Mouse (Mus musculus) midbrain, embryonic 12.5 days (tissue): ENCODE measurements around the gene Zfp653. TPM values are rescaled to one million over a fixed set of nuclear protein-coding genes. Genes with fewer than 3 reads are reported as not detected.

Experiments
- ATAC-seq: fragments of 200-750 bp; cut with Nextera tagmentation; 2 replicates; pipeline ENCODE4 v1.8.0; 2017; ENCODE audit warnings: low read depth, moderate TSS enrichment, moderate library complexity; ENCODE audit not compliant: low FRiP score
- H3K27ac ChIP-seq: fragments of 300-500 bp; sonication (generic); replicated peaks from 2 replicates; pipeline ENCODE4 v1.5.1; 2016; ENCODE audit warnings: mild to moderate bottlenecking
- H3K27me3 ChIP-seq: fragments of 300-500 bp; sonication (generic); 2 replicates; pipeline ENCODE4 v1.6.1; 2016; ENCODE audit warnings: mild to moderate bottlenecking
- H3K36me3 ChIP-seq: fragments of 300-500 bp; sonication (generic); 2 replicates; pipeline ENCODE4 v1.6.1; 2016
- H3K4me1 ChIP-seq: fragments of 300-500 bp; sonication (generic); 2 replicates; pipeline ENCODE4 v1.6.1; 2016
- H3K4me2 ChIP-seq: fragments of 300-500 bp; sonication (generic); replicated peaks from 2 replicates; pipeline ENCODE4 v1.6.1; 2016; ENCODE audit warnings: mild to moderate bottlenecking, moderate library complexity
- H3K4me3 ChIP-seq: fragments of 300-500 bp; sonication (generic); 2 replicates; pipeline ENCODE4 v1.5.1; 2016; ENCODE audit warnings: mild to moderate bottlenecking
- H3K9ac ChIP-seq: fragments of 300-500 bp; sonication (generic); replicated peaks from 2 replicates; pipeline ENCODE4 v1.6.1; 2016; ENCODE audit warnings: mild to moderate bottlenecking, moderate library complexity
- H3K9me3 ChIP-seq: fragments of 300-500 bp; sonication (generic); 2 replicates; pipeline ENCODE4 v1.6.1; 2016; ENCODE audit warnings: mild to moderate bottlenecking
- WGBS: fragments of 180-500 bp; shearing (Covaris S2); methylation state at CpG from one replicate; pipeline ENCODE4 v1.1.7; 2016; 5-methylcytosine and 5-hydroxymethylcytosine counted together
- polyA plus RNA-seq: library from polyadenylated mRNA; unstranded; fragments of >200 nt; fragmentation: Nextera tagmentation; extraction: Ambion mirVana; gene quantifications from 2 replicates; pipeline ENCODE4 v1.2.1, GENCODE M21; 2016

The Zfp653 gene
- polyA plus RNA-seq, 1 experiment from 2014 or later, result 21.2 TPM

DNA sequence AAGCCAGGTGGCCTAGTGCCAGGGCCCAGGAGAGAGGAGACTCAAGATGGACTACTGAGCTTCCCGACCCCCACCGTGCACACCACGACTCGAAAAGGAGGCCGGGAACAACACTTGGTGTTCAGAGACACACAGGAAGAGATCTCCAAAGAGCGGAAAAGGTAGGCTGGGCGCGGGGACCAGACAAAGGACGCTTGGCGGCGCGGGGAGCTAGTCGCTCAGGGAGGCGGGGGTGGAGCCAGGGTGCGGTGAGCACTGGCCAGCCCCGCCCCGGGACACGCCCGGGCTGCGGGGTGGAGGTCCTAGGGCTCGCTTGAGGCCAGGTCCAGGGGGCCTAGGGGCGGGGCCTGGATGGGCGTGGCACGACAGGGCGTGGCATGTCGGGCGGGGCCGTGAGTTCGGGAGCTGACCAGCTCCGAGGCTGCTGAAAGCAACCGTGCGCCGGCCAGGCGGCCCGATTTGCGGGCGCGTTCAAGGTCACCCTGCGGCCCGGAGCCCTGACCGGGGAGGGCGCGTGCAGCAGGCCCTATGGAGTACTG lies 20.8 kb downstream of the Zfp653 start:
- ATAC-seq, result peak; percentile 65
- H3K27me3 ChIP-seq, result peaks cover 36% of the 10 kb centered on the region
- H3K4me1 ChIP-seq, result peaks cover 52% of the 10 kb centered on the region
- peak overlapping the region; percentile 95 for H3K4me3 ChIP-seq
- peak overlapping the region; percentile 96 for H3K9ac ChIP-seq
- no peaks in the 10 kb centered on the region for H3K9me3 ChIP-seq
- WGBS, result under 1% methylated on average over 34 of the region's 43 CpGs
- 0 out of 2 replicates have a peak, but pooled peaks cover 3% of the 10 kb centered on the region for H3K36me3 ChIP-seq
- peak overlapping the region; percentile 73 for H3K4me2 ChIP-seq
- peak overlapping the region; percentile 93 for H3K27ac ChIP-seq

- peak overlapping the region; percentile 95 for H3K4me3 ChIP-seq
- no peaks in the 10 kb centered on the region for H3K9me3 ChIP-seq
- H3K27ac ChIP-seq, result peak overlapping the region; percentile 93
- H3K27me3 ChIP-seq, result peaks cover 32% of the 10 kb centered on the region
- peak overlapping the region; percentile 96 for H3K9ac ChIP-seq
- ATAC-seq, result no peak
- 0 out of 2 replicates have a peak, but pooled peaks cover 3% of the 10 kb centered on the region for H3K36me3 ChIP-seq
- H3K4me2 ChIP-seq, result peak overlapping the region; percentile 73
- peaks cover 47% of the 10 kb centered on the region for H3K4me1 ChIP-seq
- 19% methylated on average over 4 of the region's 4 CpGs for WGBS
Measured at GRCm38 (mm10) chr9:22049721-22050270, 21.4 kb downstream of the Zfp653 start.

DNA sequence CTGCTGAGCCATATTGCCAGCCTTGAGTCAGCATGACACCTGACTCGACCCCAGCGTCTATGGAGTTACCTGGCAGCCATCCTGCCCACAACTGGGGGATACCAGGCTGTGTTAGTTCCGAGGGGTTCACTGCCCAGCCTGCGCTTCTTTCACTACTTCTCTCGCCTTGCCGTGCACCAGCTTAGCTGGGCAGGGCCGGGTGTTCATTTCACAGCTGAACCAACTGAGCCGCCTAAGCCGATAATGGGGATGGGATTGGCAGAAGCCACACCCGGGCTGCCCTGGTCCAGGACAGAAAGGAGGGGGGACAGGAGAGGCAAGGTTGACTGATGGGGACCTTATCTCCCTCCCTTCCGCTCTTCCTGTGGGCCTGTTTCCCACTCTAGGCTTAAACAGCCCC lies 21.9 kb downstream of the Zfp653 start:
- Histone ChIP-seq H3K4me3 (peak overlapping the region; percentile 95), H3K27ac (peak overlapping the region; percentile 93), H3K27me3 (peaks cover 27% of the 10 kb centered on the region), H3K9me3 (no peaks in the 10 kb centered on the region), H3K36me3 (0 out of 2 replicates have a peak, but pooled peaks cover 3% of the 10 kb centered on the region), H3K4me1 (peaks cover 42% of the 10 kb centered on the region), H3K9ac (peak overlapping the region; percentile 96), H3K4me2 (peak overlapping the region; percentile 73)
- WGBS, result 65% methylated on average over 10 of the region's 11 CpGs
- ATAC-seq, result no peak

GRCm38 (mm10) chr9:22047329-22047728 lies 23.8 kb downstream of the Zfp653 start:
- H3K9me3 ChIP-seq, result no peaks in the 10 kb centered on the region
- peak overlapping the region; percentile 73; the same call in 1 of the 2 replicates for H3K4me2 ChIP-seq
- H3K9ac ChIP-seq, result no peak overlapping the region; the same call in 1 of the 2 replicates
- 0 out of 2 replicates have a peak, but pooled peaks cover 3% of the 10 kb centered on the region for H3K36me3 ChIP-seq
- WGBS, result 64% methylated on average over 9 of the region's 9 CpGs
- no peak for ATAC-seq
- H3K4me3 ChIP-seq, result no peak overlapping the region
- no peak overlapping the region for H3K27ac ChIP-seq
- peaks cover 17% of the 10 kb centered on the region for H3K27me3 ChIP-seq
- H3K4me1 ChIP-seq, result peaks cover 45% of the 10 kb centered on the region

GRCm38 (mm10) chr9:22041832-22042231 lies 29.3 kb downstream of the Zfp653 start:
- H3K4me1 ChIP-seq, result peaks cover 8% of the 10 kb centered on the region; the same call in 1 of the 2 replicates
- no peak overlapping the region for H3K27ac ChIP-seq
- no peak overlapping the region for H3K4me2 ChIP-seq
- H3K9me3 ChIP-seq, result no peaks in the 10 kb centered on the region
- peaks cover 4% of the 10 kb centered on the region; the same call in 1 of the 2 replicates for H3K36me3 ChIP-seq
- 71% methylated on average over 2 of the region's 2 CpGs for WGBS
- ATAC-seq, result no peak
- H3K27me3 ChIP-seq, result no peaks in the 10 kb centered on the region
- H3K4me3 ChIP-seq, result no peak overlapping the region
- no peak overlapping the region for H3K9ac ChIP-seq

DNA sequence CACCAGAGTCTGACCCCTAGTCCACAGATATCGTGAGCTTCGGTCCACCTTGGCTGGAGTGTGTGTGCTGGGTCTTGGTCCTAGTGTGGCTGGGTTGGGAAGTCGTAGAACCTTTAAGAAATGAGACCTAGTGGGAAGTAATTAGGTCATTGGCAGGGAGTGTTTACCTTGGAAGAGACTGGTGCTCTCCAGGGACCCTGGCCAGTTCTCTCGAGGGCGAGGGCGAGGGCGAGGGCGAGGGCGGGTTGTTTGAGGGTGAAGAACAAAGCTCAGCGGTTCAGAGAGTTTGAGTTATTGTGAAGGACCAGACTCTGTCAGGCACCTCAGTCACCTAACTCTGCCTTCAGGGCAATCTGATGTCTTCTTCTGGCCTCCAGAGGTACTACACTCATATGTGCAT lies 33.4 kb downstream of the Zfp653 start:
- Histone ChIP-seq H3K9me3 (no peaks in the 10 kb centered on the region), H3K27ac (no peak overlapping the region), H3K4me2 (no peak overlapping the region), H3K36me3 (peaks cover 40% of the 10 kb centered on the region), H3K4me1 (peaks cover 24% of the 10 kb centered on the region), H3K27me3 (no peaks in the 10 kb centered on the region), H3K4me3 (no peak overlapping the region), H3K9ac (no peak overlapping the region)
- ATAC-seq, result no peak
- 87% methylated on average over 10 of the region's 10 CpGs for WGBS

DNA sequence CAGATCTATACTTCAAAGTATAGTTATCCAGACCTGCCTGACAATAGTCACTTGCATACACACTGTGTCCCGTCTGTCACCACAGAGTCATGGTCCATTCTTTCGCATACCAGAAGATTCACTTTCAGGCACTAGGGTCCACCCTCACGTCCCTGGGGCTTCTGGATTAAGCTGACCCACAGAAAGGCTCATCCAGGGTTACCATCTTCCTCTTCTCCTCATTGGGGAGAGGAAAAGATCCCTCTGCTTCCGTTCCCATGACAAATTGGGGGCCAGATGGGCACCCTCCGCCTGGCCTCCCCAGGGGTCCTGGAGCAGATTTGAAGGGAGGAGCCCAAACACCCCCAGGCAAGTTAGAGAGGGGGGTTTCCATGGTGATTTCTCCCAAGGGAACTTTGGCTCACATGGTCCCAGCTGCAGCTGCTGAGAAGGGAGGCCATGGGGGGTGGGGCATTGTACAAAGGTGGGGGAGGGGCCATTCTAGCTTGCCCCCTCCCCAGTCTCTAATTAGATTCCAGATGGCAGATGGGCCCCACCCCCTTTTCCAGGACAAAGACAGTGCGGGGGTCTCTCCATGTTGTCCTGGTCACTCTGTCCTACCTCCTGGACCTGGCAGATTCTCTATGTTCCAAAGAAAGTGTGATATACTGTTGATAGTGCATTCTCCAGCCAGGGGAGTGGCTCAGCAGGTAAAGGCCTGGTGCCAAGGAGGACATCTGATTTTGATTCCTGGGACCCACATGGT lies 35.7 kb downstream of the Zfp653 start:
- H3K36me3 ChIP-seq, result peaks cover 59% of the 10 kb centered on the region
- WGBS, result 29% methylated on average over 6 of the region's 6 CpGs
- 0 out of 2 replicates have a peak overlapping the region, but pooled peaks have one; percentile 3 for H3K4me2 ChIP-seq
- H3K27me3 ChIP-seq, result no peaks in the 10 kb centered on the region
- H3K4me1 ChIP-seq, result peaks cover 20% of the 10 kb centered on the region
- no peak overlapping the region for H3K4me3 ChIP-seq
- ATAC-seq, result peak; percentile 81
- no peak overlapping the region for H3K9ac ChIP-seq
- H3K9me3 ChIP-seq, result no peaks in the 10 kb centered on the region
- peak overlapping the region; percentile 79 for H3K27ac ChIP-seq

DNA sequence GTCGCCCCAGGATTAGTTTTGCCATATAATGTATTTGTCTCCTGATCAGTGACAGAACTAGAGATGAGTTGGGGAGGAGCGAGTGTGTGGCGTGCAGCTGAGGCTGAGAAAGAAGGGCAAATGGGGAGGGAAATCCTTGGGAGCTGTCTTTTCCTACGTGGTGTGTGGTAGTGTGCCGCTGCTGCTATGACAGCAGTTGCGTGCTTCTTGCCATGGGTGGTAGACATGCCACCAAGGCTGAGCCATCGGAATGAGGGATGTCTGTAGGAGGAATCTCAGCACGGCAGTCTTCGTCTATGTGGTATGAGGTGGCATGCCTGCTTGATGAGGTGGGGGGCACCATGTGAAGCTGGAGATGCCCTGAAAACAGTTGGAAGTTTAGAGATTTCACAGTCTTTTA lies 40.8 kb downstream of the Zfp653 start:
- Histone ChIP-seq H3K27ac (no peak overlapping the region; the same call in 1 of the 2 replicates), H3K27me3 (no peaks in the 10 kb centered on the region), H3K9ac (no peak overlapping the region), H3K36me3 (peaks cover 85% of the 10 kb centered on the region), H3K9me3 (no peaks in the 10 kb centered on the region), H3K4me1 (peaks cover 32% of the 10 kb centered on the region), H3K4me3 (no peak overlapping the region), H3K4me2 (no peak overlapping the region)
- WGBS, result 90% methylated on average over 9 of the region's 9 CpGs
- no peak for ATAC-seq

DNA sequence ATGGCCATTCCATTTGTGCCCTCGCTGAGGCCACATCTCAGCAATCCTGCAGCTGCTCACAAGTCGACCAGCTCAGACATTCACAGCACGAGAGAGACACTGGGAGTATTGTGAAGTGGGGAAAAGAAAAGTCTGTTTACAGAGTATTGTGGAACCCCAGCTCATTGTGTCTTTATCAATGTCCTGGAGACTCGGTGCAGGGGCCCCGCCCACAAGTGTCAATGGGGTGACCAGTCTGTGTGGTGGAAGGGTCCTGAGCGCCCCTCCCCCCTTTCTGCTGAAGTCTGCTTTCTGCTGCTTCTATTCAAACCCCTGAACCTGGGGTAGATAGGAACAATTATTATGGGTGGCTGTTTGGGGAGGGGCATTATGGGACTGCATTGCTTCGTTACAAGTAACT lies 42.7 kb downstream of the Zfp653 start:
- H3K27me3 ChIP-seq, result no peaks in the 10 kb centered on the region
- peak; percentile 75 for ATAC-seq
- H3K9ac ChIP-seq, result no peak overlapping the region
- H3K4me2 ChIP-seq, result 0 out of 2 replicates have a peak overlapping the region, but pooled peaks have one; percentile 7
- WGBS, result 33% methylated on average over 7 of the region's 7 CpGs
- peaks cover 84% of the 10 kb centered on the region for H3K36me3 ChIP-seq
- H3K4me1 ChIP-seq, result peaks cover 31% of the 10 kb centered on the region
- H3K27ac ChIP-seq, result peak overlapping the region; percentile 75
- H3K4me3 ChIP-seq, result no peak overlapping the region
- no peaks in the 10 kb centered on the region for H3K9me3 ChIP-seq

- Histone ChIP-seq H3K9ac (no peak overlapping the region), H3K27ac (0 out of 2 replicates have a peak overlapping the region, but pooled peaks have one; percentile 8), H3K4me3 (no peak overlapping the region), H3K36me3 (peaks cover 71% of the 10 kb centered on the region), H3K4me1 (peaks cover 26% of the 10 kb centered on the region), H3K27me3 (no peaks in the 10 kb centered on the region), H3K9me3 (no peaks in the 10 kb centered on the region), H3K4me2 (no peak overlapping the region)
- ATAC-seq, result peak; percentile 27; the same call in 1 of the 2 replicates
- WGBS, result 38% methylated on average over 8 of the region's 8 CpGs
Measured at GRCm38 (mm10) chr9:22024592-22024991, 46.6 kb downstream of the Zfp653 start.

DNA sequence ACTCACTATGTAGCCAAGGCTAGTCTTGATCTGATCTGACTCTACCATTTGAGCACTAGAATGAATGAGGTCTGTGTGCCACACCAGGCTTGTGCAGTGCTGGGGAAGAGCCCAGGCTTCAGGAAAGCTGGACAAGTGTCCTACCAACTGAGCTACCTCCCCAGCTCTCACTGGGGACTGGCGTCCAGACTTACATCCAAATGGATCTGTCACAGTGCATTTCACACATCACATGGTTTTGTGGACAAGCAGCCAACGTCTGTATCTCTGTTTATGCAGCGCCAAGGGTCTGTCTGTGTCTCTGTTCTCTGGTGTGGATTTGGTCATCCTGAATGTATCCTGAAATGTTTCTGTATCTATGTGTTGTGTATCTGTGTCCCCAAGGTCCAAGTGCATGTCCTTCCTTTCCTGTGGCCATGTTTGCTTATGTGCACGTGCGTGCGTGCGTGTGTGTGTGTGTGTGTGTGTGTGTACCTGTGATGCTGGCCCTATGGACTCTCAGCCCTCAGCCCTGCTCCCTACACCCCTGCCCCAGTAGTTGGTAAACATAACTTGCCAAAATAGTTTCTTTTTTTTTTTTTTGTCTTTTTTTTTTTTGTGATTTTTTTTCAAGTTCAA lies 53.9 kb downstream of the Zfp653 start:
- WGBS, result 80% methylated on average over 7 of the region's 7 CpGs
- H3K36me3 ChIP-seq, result peaks cover 74% of the 10 kb centered on the region
- H3K27me3 ChIP-seq, result no peaks in the 10 kb centered on the region

More for the DNA sequence above, 53.9 kb downstream of the Zfp653 start:
- Histone ChIP-seq H3K27ac (no peak overlapping the region), H3K4me3 (no peak overlapping the region), H3K9me3 (no peaks in the 10 kb centered on the region), H3K4me2 (no peak overlapping the region), H3K4me1 (no peaks in the 10 kb centered on the region; the same call in 1 of the 2 replicates), H3K9ac (no peak overlapping the region)
- ATAC-seq, result no peak
